In genomic region chrX:85304674-85305073, GRCm38 (mm10) we compare ENCODE assay signal across 32 mouse cellular contexts. TPM values are rescaled to one million over a fixed set of nuclear protein-coding genes. Genes with fewer than 3 reads are reported as not detected.
"Had no signal": no experiment of that assay in that cellular context is flagged by ENCODE, and none has a peak within 500 bp of the region (broad histone marks: within the 10 kb centered on the region; RNA-seq: fewer than 3 reads in every experiment).

No protein-coding gene starts in this region.

- DNase-seq: kidney, adult 18-20 months; kidney, postnatal 25 days; layer of hippocampus, adult 9-11 months; lung, postnatal 10 days; retina, postnatal 1 day; right cerebral cortex, postnatal 25 days; spleen, adult 18-20 months; thymus, adult 18-20 months; thymus, postnatal 36 days had no signal

- ATAC-seq: liver, embryonic 12.5 days; midbrain, embryonic 13.5 days; midbrain, embryonic 16.5 days had no signal

- H3K27me3 ChIP-seq: liver, embryonic 12.5 days; liver, embryonic 15.5 days; lung, embryonic 15.5 days; midbrain, embryonic 13.5 days; neural tube, embryonic 13.5 days; stomach, embryonic 15.5 days had no signal

- H3K4me1 ChIP-seq: liver, embryonic 12.5 days; liver, embryonic 15.5 days; lung, embryonic 15.5 days; megakaryocyte, embryonic 14.5 days; midbrain, embryonic 10.5 days; midbrain, embryonic 13.5 days; neural tube, embryonic 13.5 days; stomach, embryonic 15.5 days had no signal

- H3K4me2 ChIP-seq: liver, embryonic 12.5 days; liver, embryonic 15.5 days; lung, embryonic 15.5 days; midbrain, embryonic 13.5 days; neural tube, embryonic 13.5 days; stomach, embryonic 15.5 days had no signal

- H3K9ac ChIP-seq: liver, embryonic 12.5 days; liver, embryonic 15.5 days; lung, embryonic 15.5 days; midbrain, embryonic 13.5 days; neural tube, embryonic 13.5 days; stomach, embryonic 15.5 days had no signal

- H3K36me3 ChIP-seq: liver, embryonic 12.5 days; liver, embryonic 15.5 days; lung, embryonic 15.5 days; midbrain, embryonic 10.5 days; midbrain, embryonic 13.5 days; neural tube, embryonic 13.5 days; stomach, embryonic 15.5 days had no signal

- H3K27ac ChIP-seq: kidney, postnatal 0 days; layer of hippocampus, adult 2 months; left cerebral cortex, adult 2 months; liver, embryonic 12.5 days; liver, embryonic 15.5 days; lung, embryonic 15.5 days; macrophage; midbrain, embryonic 10.5 days; midbrain, embryonic 13.5 days; neural tube, embryonic 13.5 days; stomach, embryonic 15.5 days had no signal

- H3K4me3 ChIP-seq: layer of hippocampus, adult 2 months; left cerebral cortex, adult 2 months; liver, embryonic 12.5 days; liver, embryonic 15.5 days; lung, embryonic 15.5 days; megakaryocyte, embryonic 14.5 days; midbrain, embryonic 10.5 days; midbrain, embryonic 13.5 days; myocyte; neural tube, embryonic 13.5 days; stomach, embryonic 15.5 days had no signal

- H3K9me3 ChIP-seq: liver, embryonic 12.5 days; liver, embryonic 15.5 days; lung, embryonic 15.5 days; megakaryocyte, embryonic 14.5 days; midbrain, embryonic 10.5 days; midbrain, embryonic 13.5 days; neural tube, embryonic 13.5 days; stomach, embryonic 15.5 days had no signal

RNA-seq across cellular contexts. Expression of gene Fthl17a, which starts 55.2 kb away (rescaled TPM):
- total RNA-seq: layer of hippocampus, adult 2 months; layer of hippocampus, postnatal 25 days; left cerebral cortex, adult 2 months; left cerebral cortex, postnatal 10 days; left cerebral cortex, postnatal 36 days; monocyte, adult 5-6 weeks; neutrophil, adult 5-6 weeks had no signal
- polyA plus RNA-seq: kidney, embryonic 14.5 days; kidney, postnatal 0 days; large intestine, adult 2 months; limb, embryonic 11.5 days; liver, embryonic 12.5 days; liver, embryonic 15.5 days; lung, embryonic 15.5 days; macrophage; midbrain, embryonic 10.5 days; midbrain, embryonic 13.5 days; midbrain, embryonic 16.5 days; myocyte; neural tube, embryonic 13.5 days; stomach, embryonic 15.5 days; urinary bladder, adult 2 months had no signal
